Mouse (Mus musculus) ES-Bruce4 (cell line): ENCODE results near the gene Cyp24a1. TPM values are rescaled to one million over a fixed set of nuclear protein-coding genes. Genes with fewer than 3 reads are reported as not detected.
"Not testable (repeated sequence)": the region's sequence is repeated elsewhere in the genome, so short reads cannot be mapped to it uniquely, and the experiment has no call there.

ENCODE experiments used
- H3K27ac ChIP-seq: 2 replicates; pipeline ENCODE4 v1.5.1; 2012; ENCODE audit warnings: low read length, inconsistent platforms; ENCODE audit not compliant: insufficient read depth
- H3K27me3 ChIP-seq: 2 replicates; pipeline ENCODE4 v1.6.1; 2012; ENCODE audit warnings: mild to moderate bottlenecking, low read length, inconsistent platforms; ENCODE audit not compliant: control insufficient read depth, poor library complexity, insufficient read depth, severe bottlenecking
- H3K36me3 ChIP-seq: 2 replicates; pipeline ENCODE4 v1.6.1; 2012; ENCODE audit warnings: inconsistent platforms, mild to moderate bottlenecking, low read length, moderate library complexity; ENCODE audit not compliant: control insufficient read depth, poor library complexity, insufficient read depth, severe bottlenecking
- H3K4me1 ChIP-seq: one replicate; pipeline ENCODE4 v1.8.1; 2011; ENCODE audit warnings: low read length; ENCODE audit not compliant: control insufficient read depth, insufficient read depth
- H3K4me3 ChIP-seq: 2 replicates; pipeline ENCODE4 v1.5.1; 2011; ENCODE audit warnings: low read depth, mild to moderate bottlenecking, low read length
- H3K9ac ChIP-seq: 2 replicates; pipeline ENCODE4 v1.6.1; 2012; ENCODE audit warnings: low read depth, mild to moderate bottlenecking, inconsistent platforms; ENCODE audit not compliant: poor library complexity, severe bottlenecking
- H3K9me3 ChIP-seq: replicated peaks from 2 replicates; pipeline ENCODE4 v1.6.1; 2012; ENCODE audit warnings: mild to moderate bottlenecking, low read length, inconsistent platforms; ENCODE audit not compliant: control insufficient read depth, poor library complexity, insufficient read depth, severe bottlenecking
- CTCF ChIP-seq: IDR thresholded peaks from one replicate; pipeline ENCODE4 v1.8.1; 2011; ENCODE audit warnings: low read depth, low read length
- EP300 ChIP-seq: IDR thresholded peaks from 2 replicates; pipeline ENCODE4 v1.6.1; 2011; ENCODE audit warnings: low read depth, low read length; ENCODE audit not compliant: insufficient read depth
- POLR2A ChIP-seq: IDR thresholded peaks from one replicate; pipeline ENCODE4 v1.8.1; 2011; ENCODE audit warnings: low read length; ENCODE audit not compliant: insufficient read depth
- polyA plus RNA-seq: library from polyadenylated mRNA; stranded (reverse); fragments of >200 nt; gene quantifications from 2 replicates; pipeline ENCODE4 v1.2.4, GENCODE M21; 2011; ENCODE audit warnings: low read depth; ENCODE audit not compliant: missing spikeins, insufficient read depth, insufficient read length

Cyp24a1 gene
- polyA plus RNA-seq, 1 experiment, result not detected

GRCm38 (mm10) chr2:170459805-170460204 is 37.1 kb downstream of the Cyp24a1 start:
- Histone ChIP-seq H3K9ac (no peak overlapping the region), H3K9me3 (no peaks in the 10 kb centered on the region), H3K27ac (no peak overlapping the region), H3K36me3 (no peaks in the 10 kb centered on the region), H3K4me3 (no peak overlapping the region), H3K4me1 (no peaks in the 10 kb centered on the region), H3K27me3 (no peaks in the 10 kb centered on the region)
- TF ChIP-seq CTCF, result no peak
- TF ChIP-seq POLR2A, result no peak
- no peak for TF ChIP-seq EP300

- H3K4me3 ChIP-seq, result no peak overlapping the region
- no peaks in the 10 kb centered on the region for H3K36me3 ChIP-seq
- H3K9me3 ChIP-seq, result no peaks in the 10 kb centered on the region
- no peaks in the 10 kb centered on the region for H3K27me3 ChIP-seq
- H3K9ac ChIP-seq, result no peak overlapping the region
- no peaks in the 10 kb centered on the region for H3K4me1 ChIP-seq
- H3K27ac ChIP-seq, result no peak overlapping the region
- no peak for TF ChIP-seq CTCF
- no peak for TF ChIP-seq POLR2A
- TF ChIP-seq EP300, result no peak
These were observed 37.8 kb downstream of the Cyp24a1 start for GRCm38 (mm10) chr2:170459183-170459582.

DNA sequence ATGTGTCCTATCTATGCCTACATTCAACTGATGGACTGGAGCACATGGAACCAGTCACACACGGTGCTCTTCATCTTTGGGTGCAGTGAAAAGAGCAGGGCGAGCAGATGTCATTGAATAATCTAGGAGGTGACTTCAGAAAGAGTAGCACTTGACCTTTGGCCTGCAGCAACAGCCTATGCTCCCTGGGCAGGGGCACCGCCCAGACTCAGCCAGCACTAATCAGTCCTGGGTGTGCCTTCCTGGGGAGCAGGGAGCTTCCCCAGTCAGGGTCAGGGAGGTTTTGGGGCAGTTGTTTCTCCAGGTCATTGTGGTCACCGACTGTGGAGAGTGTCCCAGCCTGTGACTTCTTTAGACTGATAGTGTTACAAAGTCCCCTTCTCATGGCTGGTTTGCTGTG is 43.1 kb downstream of the Cyp24a1 start:
- not testable (repeated sequence) for H3K9me3 ChIP-seq, H3K27ac ChIP-seq, H3K36me3 ChIP-seq, H3K4me1 ChIP-seq, H3K4me3 ChIP-seq, H3K9ac ChIP-seq, H3K27me3 ChIP-seq

DNA sequence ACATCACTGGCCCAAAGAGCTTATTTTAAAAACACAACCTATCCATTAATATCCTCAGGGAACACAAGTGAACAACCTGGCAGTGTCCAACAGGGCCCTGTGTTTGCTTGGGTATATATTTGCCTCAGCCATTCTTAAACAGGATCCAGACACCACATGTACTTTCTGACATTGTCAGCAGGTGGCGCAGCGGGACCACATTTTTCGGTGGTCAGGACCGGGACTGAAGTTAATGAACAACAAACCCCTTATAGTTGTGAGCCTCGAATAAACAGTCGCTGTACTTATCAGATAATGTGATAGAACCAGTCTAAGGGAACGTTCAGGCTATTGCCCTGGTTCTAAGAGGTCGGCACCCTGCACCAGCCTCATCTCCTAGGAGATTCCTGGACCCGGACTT is 46.0 kb downstream of the Cyp24a1 start:
- Histone ChIP-seq H3K27me3 (no peaks in the 10 kb centered on the region), H3K4me3 (no peak overlapping the region), H3K9ac (no peak overlapping the region), H3K4me1 (no peaks in the 10 kb centered on the region), H3K36me3 (no peaks in the 10 kb centered on the region), H3K9me3 (no peaks in the 10 kb centered on the region), H3K27ac (no peak overlapping the region)
- TF ChIP-seq CTCF (peak; percentile 81), POLR2A (no peak)

GRCm38 (mm10) chr2:170447651-170448050 is 49.3 kb downstream of the Cyp24a1 start:
- Histone ChIP-seq H3K27ac (no peak overlapping the region), H3K36me3 (no peaks in the 10 kb centered on the region), H3K9ac (no peak overlapping the region), H3K27me3 (no peaks in the 10 kb centered on the region), H3K4me1 (no peaks in the 10 kb centered on the region), H3K4me3 (no peak overlapping the region), H3K9me3 (no peaks in the 10 kb centered on the region)
- TF ChIP-seq CTCF, result no peak
- TF ChIP-seq POLR2A, result no peak
- TF ChIP-seq EP300, result no peak

- H3K4me1 ChIP-seq, result no peaks in the 10 kb centered on the region
- H3K4me3 ChIP-seq, result no peak overlapping the region
- H3K9ac ChIP-seq, result no peak overlapping the region
- no peaks in the 10 kb centered on the region for H3K36me3 ChIP-seq
- H3K27ac ChIP-seq, result no peak overlapping the region
- H3K9me3 ChIP-seq, result no peaks in the 10 kb centered on the region
- H3K27me3 ChIP-seq, result no peaks in the 10 kb centered on the region
- TF ChIP-seq EP300 (no peak), CTCF (no peak), POLR2A (no peak)
These were observed 50.0 kb downstream of the Cyp24a1 start for GRCm38 (mm10) chr2:170446843-170447383.
